Mouse (Mus musculus): ENCODE results near the gene Csde1. TPM values are rescaled to one million over a fixed set of nuclear protein-coding genes. Genes with fewer than 3 reads are reported as not detected.

The Csde1 gene
- polyA plus RNA-seq, 1 experiment from 2014 or later: 433 TPM

GRCm38 (mm10) chr3:103017350-103017749, 2.9 kb upstream of the Csde1 start:
- H3K9me3 ChIP-seq: no peaks in the 10 kb centered on the region

GRCm38 (mm10) chr3:103019462-103019861, 764 bp upstream of the Csde1 start:
- Histone ChIP-seq H3K36me3 (replicated peaks) (peaks cover 5% of the 10 kb centered on the region; the same call in 1 of the 2 replicates), H3K27me3 (ENCODE audit: poor library complexity, severe bottlenecking) (no peaks in the 10 kb centered on the region), H3K4me1 (peaks cover 15% of the 10 kb centered on the region), H3K9me3 (no peaks in the 10 kb centered on the region), H3K4me3 (peak overlapping the region; percentile 94; the same call in 1 of the 2 replicates), H3K27ac (peak overlapping the region; percentile 100)
- WGBS: 92% methylated on average over 2 of the region's 2 CpGs
- no peak for DNase-seq (ENCODE audit: extremely low spot score, low spot score)

More at GRCm38 (mm10) chr3:103017350-103017749, 2.9 kb upstream of the Csde1 start:
- Histone ChIP-seq H3K36me3 (replicated peaks) (peaks cover 5% of the 10 kb centered on the region; the same call in 1 of the 2 replicates), H3K27ac (no peak overlapping the region), H3K4me1 (peaks cover 13% of the 10 kb centered on the region), H3K27me3 (ENCODE audit: poor library complexity, severe bottlenecking) (no peaks in the 10 kb centered on the region), H3K4me3 (no peak overlapping the region)
- WGBS: 73% methylated on average over 2 of the region's 2 CpGs
- no peak for DNase-seq (ENCODE audit: extremely low spot score, low spot score)

- H3K36me3 ChIP-seq (replicated peaks): peaks cover 19% of the 10 kb centered on the region
- peak overlapping the region; percentile 94 for H3K4me3 ChIP-seq
- H3K27me3 ChIP-seq (ENCODE audit: poor library complexity, severe bottlenecking): no peaks in the 10 kb centered on the region
- under 1% methylated on average over 35 of the region's 37 CpGs for WGBS
- H3K4me1 ChIP-seq: peaks cover 15% of the 10 kb centered on the region
- peak; percentile 93 for DNase-seq (ENCODE audit: extremely low spot score, low spot score)
- peak overlapping the region; percentile 100 for H3K27ac ChIP-seq
- H3K9me3 ChIP-seq: no peaks in the 10 kb centered on the region
Observed at GRCm38 (mm10) chr3:103020943-103021638, 865 bp downstream of the Csde1 start.

GRCm38 (mm10) chr3:103026174-103026573, 5.9 kb downstream of the Csde1 start:
- no peaks in the 10 kb centered on the region for H3K27me3 ChIP-seq (ENCODE audit: poor library complexity, severe bottlenecking)
- no peak overlapping the region for H3K4me3 ChIP-seq
- peaks cover 8% of the 10 kb centered on the region for H3K4me1 ChIP-seq
- no peak overlapping the region for H3K27ac ChIP-seq
- no peaks in the 10 kb centered on the region for H3K9me3 ChIP-seq
- 88% methylated on average over 1 of the region's 1 CpGs for WGBS
- DNase-seq (ENCODE audit: extremely low spot score, low spot score): no peak
- H3K36me3 ChIP-seq (replicated peaks): peaks cover 70% of the 10 kb centered on the region

GRCm38 (mm10) chr3:103040285-103040684, 20.1 kb downstream of the Csde1 start:
- H3K27ac ChIP-seq: no peak overlapping the region
- H3K4me3 ChIP-seq: no peak overlapping the region
- H3K9me3 ChIP-seq: no peaks in the 10 kb centered on the region
- no peak for DNase-seq (ENCODE audit: extremely low spot score, low spot score)
- 96% methylated on average over 6 of the region's 6 CpGs for WGBS
- H3K36me3 ChIP-seq (replicated peaks): peaks cover 97% of the 10 kb centered on the region
- no peaks in the 10 kb centered on the region for H3K27me3 ChIP-seq (ENCODE audit: poor library complexity, severe bottlenecking)
- H3K4me1 ChIP-seq: no peaks in the 10 kb centered on the region

- H3K9me3 ChIP-seq: no peaks in the 10 kb centered on the region
- WGBS: 91% methylated on average over 1 of the region's 1 CpGs
Observed at GRCm38 (mm10) chr3:103040861-103041379, 20.7 kb downstream of the Csde1 start.

GRCm38 (mm10) chr3:103056016-103056595, 35.9 kb downstream of the Csde1 start:
- 90% methylated on average over 5 of the region's 5 CpGs for WGBS
- Histone ChIP-seq H3K4me1 (peaks cover 8% of the 10 kb centered on the region), H3K27me3 (ENCODE audit: poor library complexity, severe bottlenecking) (no peaks in the 10 kb centered on the region), H3K27ac (no peak overlapping the region), H3K4me3 (no peak overlapping the region), H3K36me3 (replicated peaks) (peaks cover 80% of the 10 kb centered on the region), H3K9me3 (no peaks in the 10 kb centered on the region)
- DNase-seq (ENCODE audit: extremely low spot score, low spot score): no peak

More at GRCm38 (mm10) chr3:103040861-103041379, 20.7 kb downstream of the Csde1 start:
- no peak for DNase-seq (ENCODE audit: extremely low spot score, low spot score)
- H3K27ac ChIP-seq: no peak overlapping the region
- H3K27me3 ChIP-seq (ENCODE audit: poor library complexity, severe bottlenecking): no peaks in the 10 kb centered on the region
- no peak overlapping the region for H3K4me3 ChIP-seq
- H3K4me1 ChIP-seq: no peaks in the 10 kb centered on the region
- peaks cover 97% of the 10 kb centered on the region for H3K36me3 ChIP-seq (replicated peaks)

GRCm38 (mm10) chr3:103057752-103058151, 37.5 kb downstream of the Csde1 start:
- Histone ChIP-seq H3K4me1 (peaks cover 8% of the 10 kb centered on the region), H3K27me3 (ENCODE audit: poor library complexity, severe bottlenecking) (no peaks in the 10 kb centered on the region), H3K27ac (peak overlapping the region; percentile 96), H3K36me3 (replicated peaks) (peaks cover 80% of the 10 kb centered on the region), H3K9me3 (no peaks in the 10 kb centered on the region), H3K4me3 (peak overlapping the region; percentile 81)
- DNase-seq (ENCODE audit: extremely low spot score, low spot score): no peak
- WGBS: 3% methylated on average over 10 of the region's 10 CpGs

- Histone ChIP-seq H3K27me3 (ENCODE audit: poor library complexity, severe bottlenecking) (no peaks in the 10 kb centered on the region), H3K4me3 (peak within 1 kb of the TSS; percentile 81), H3K4me1 (peaks cover 8% of the 10 kb centered on the region), H3K36me3 (replicated peaks) (peaks cover 80% of the 10 kb centered on the region), H3K9me3 (no peaks in the 10 kb centered on the region), H3K27ac (peak within 1 kb of the TSS; percentile 96)
- WGBS: 3% methylated on average over 46 of the region's 46 CpGs
- DNase-seq (ENCODE audit: extremely low spot score, low spot score): peak; percentile 97
Observed at GRCm38 (mm10) chr3:103058207-103059157, 38.3 kb downstream of the Csde1 start, which contains the start of gene Nras. Gene Nras (plus strand): TSS chr3:103058285.

- WGBS: 95% methylated on average over 8 of the region's 8 CpGs
- H3K4me1 ChIP-seq: no peaks in the 10 kb centered on the region
- H3K27me3 ChIP-seq (ENCODE audit: poor library complexity, severe bottlenecking): no peaks in the 10 kb centered on the region
- H3K4me3 ChIP-seq: no peak overlapping the region
- DNase-seq (ENCODE audit: extremely low spot score, low spot score): no peak
- no peaks in the 10 kb centered on the region for H3K9me3 ChIP-seq
- H3K36me3 ChIP-seq (replicated peaks): peaks cover 88% of the 10 kb centered on the region
- no peak overlapping the region for H3K27ac ChIP-seq
Observed at GRCm38 (mm10) chr3:103066927-103067326, 46.7 kb downstream of the Csde1 start.

- H3K27ac ChIP-seq: no peak overlapping the region
- H3K9me3 ChIP-seq: no peaks in the 10 kb centered on the region
- H3K4me1 ChIP-seq: no peaks in the 10 kb centered on the region
- 97% methylated on average over 6 of the region's 6 CpGs for WGBS
- H3K27me3 ChIP-seq (ENCODE audit: poor library complexity, severe bottlenecking): no peaks in the 10 kb centered on the region
- no peak overlapping the region for H3K4me3 ChIP-seq
- no peak for DNase-seq (ENCODE audit: extremely low spot score, low spot score)
- H3K36me3 ChIP-seq (replicated peaks): peaks cover 67% of the 10 kb centered on the region
Observed at GRCm38 (mm10) chr3:103068971-103069370, 48.7 kb downstream of the Csde1 start.

- H3K4me3 ChIP-seq: no peak within 1 kb of the TSS
- DNase-seq (ENCODE audit: extremely low spot score, low spot score): no peak
- 82% methylated on average over 5 of the region's 5 CpGs for WGBS
- H3K9me3 ChIP-seq: no peaks in the 10 kb centered on the region
- H3K4me1 ChIP-seq: no peaks in the 10 kb centered on the region
- H3K36me3 ChIP-seq (replicated peaks): peaks cover 19% of the 10 kb centered on the region
- H3K27me3 ChIP-seq (ENCODE audit: poor library complexity, severe bottlenecking): no peaks in the 10 kb centered on the region
- H3K27ac ChIP-seq: no peak within 1 kb of the TSS
Observed at GRCm38 (mm10) chr3:103073771-103074170, 53.5 kb downstream of the Csde1 start, which contains the start of gene Ampd1. Gene Ampd1 (plus strand): TSS chr3:103074014.
